Mouse (Mus musculus): ENCODE results near the gene Samd11. TPM values are rescaled to one million over a fixed set of nuclear protein-coding genes. Genes with fewer than 3 reads are reported as not detected.

Gene Samd11
- 0.95 and 2.0 TPM in 2 replicates for polyA plus RNA-seq (2016; fragmentation: Nextera tagmentation; extraction: Ambion mirVana)

- 2% methylated on average over 26 of the region's 26 CpGs for WGBS
- Histone ChIP-seq H3K9ac (0 out of 2 replicates have a peak within 1 kb of the TSS, but pooled peaks have one; percentile 13), H3K4me1 (peaks cover 20% of the 10 kb centered on the region), H3K27me3 (peaks cover 45% of the 10 kb centered on the region), H3K36me3 (replicated peaks) (no peaks in the 10 kb centered on the region), H3K4me2 (peak within 1 kb of the TSS; percentile 42), H3K27ac (no peak within 1 kb of the TSS), H3K4me3 (replicated peaks) (peak within 1 kb of the TSS; percentile 21), H3K9me3 (no peaks in the 10 kb centered on the region)
- peak; percentile 42; the same call in 1 of the 2 replicates for ATAC-seq (ENCODE audit: low FRiP score)
Observed at GRCm38 (mm10) chr4:156255078-156255839, at the start of gene Samd11. Samd11 (minus strand) TSS chr4:156255657.

- Histone ChIP-seq H3K9ac (0 out of 2 replicates have a peak overlapping the region, but pooled peaks have one; percentile 13), H3K9me3 (no peaks in the 10 kb centered on the region), H3K27me3 (peaks cover 45% of the 10 kb centered on the region), H3K4me3 (replicated peaks) (peak overlapping the region; percentile 21), H3K27ac (no peak overlapping the region), H3K4me2 (peak overlapping the region; percentile 42), H3K4me1 (peaks cover 20% of the 10 kb centered on the region), H3K36me3 (replicated peaks) (peaks cover 2% of the 10 kb centered on the region)
- peak; percentile 78 for ATAC-seq (ENCODE audit: low FRiP score)
- 2% methylated on average over 30 of the region's 30 CpGs for WGBS
Observed at GRCm38 (mm10) chr4:156254361-156255077, 938 bp downstream of the Samd11 start.

DNA sequence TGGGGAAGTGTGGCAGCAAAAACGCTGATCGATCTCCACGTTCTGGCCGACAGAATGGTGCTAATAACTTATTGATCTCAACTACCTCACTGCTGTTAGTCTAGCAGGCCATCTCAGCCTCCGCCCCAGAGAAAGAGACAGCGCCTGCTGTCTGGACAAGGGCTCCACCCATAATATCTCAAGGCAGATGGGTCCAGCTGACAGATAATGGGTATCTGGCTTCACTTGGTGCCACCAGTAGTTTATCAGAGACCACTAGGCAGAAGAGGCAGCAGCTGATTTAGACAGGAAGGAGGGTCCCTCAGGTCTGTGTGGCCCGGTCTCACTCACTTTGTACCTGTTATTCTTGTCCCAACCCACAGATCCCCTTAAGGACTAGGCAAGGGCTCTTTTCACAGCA, 2.4 kb downstream of the Samd11 start:
- Histone ChIP-seq H3K9me3 (no peaks in the 10 kb centered on the region), H3K27me3 (peaks cover 45% of the 10 kb centered on the region), H3K36me3 (replicated peaks) (peaks cover 16% of the 10 kb centered on the region), H3K9ac (no peak overlapping the region), H3K4me1 (peaks cover 20% of the 10 kb centered on the region), H3K27ac (no peak overlapping the region), H3K4me3 (replicated peaks) (no peak overlapping the region), H3K4me2 (no peak overlapping the region)
- ATAC-seq (ENCODE audit: low FRiP score) = 0 out of 2 replicates have a peak, but pooled peaks have one; percentile 19
- WGBS = 45% methylated on average over 7 of the region's 7 CpGs

DNA sequence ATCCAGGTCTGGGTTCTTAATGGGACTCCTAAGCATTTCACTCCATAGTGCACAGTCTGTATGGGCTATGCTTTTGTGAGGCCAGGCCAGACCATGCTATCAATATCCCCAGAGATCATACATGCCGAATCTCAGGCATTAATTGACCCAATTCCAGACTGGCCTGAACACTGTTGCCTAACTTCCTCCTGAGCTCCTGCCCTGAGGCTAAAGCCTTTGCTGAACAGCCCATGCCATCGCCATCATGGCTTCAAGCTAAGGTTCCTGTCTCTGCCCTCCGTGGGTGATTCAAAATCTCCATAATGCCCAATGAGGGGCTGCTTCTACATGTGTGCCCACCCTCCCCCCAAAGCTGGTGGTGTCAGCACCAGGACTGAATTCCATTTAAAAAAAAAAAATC, 2.8 kb downstream of the Samd11 start:
- Histone ChIP-seq H3K4me2 (no peak overlapping the region), H3K36me3 (replicated peaks) (peaks cover 20% of the 10 kb centered on the region), H3K4me3 (replicated peaks) (no peak overlapping the region), H3K27me3 (peaks cover 45% of the 10 kb centered on the region), H3K27ac (no peak overlapping the region), H3K9ac (no peak overlapping the region), H3K4me1 (peaks cover 20% of the 10 kb centered on the region), H3K9me3 (no peaks in the 10 kb centered on the region)
- WGBS = 38% methylated on average over 3 of the region's 3 CpGs
- ATAC-seq (ENCODE audit: low FRiP score) = no peak

- peaks cover 25% of the 10 kb centered on the region for H3K36me3 ChIP-seq (replicated peaks)
- no peak overlapping the region for H3K4me3 ChIP-seq (replicated peaks)
- no peaks in the 10 kb centered on the region for H3K9me3 ChIP-seq
- peaks cover 20% of the 10 kb centered on the region for H3K4me1 ChIP-seq
- no peak overlapping the region for H3K27ac ChIP-seq
- H3K4me2 ChIP-seq = no peak overlapping the region
- H3K27me3 ChIP-seq = peaks cover 45% of the 10 kb centered on the region
- 0 out of 2 replicates have a peak overlapping the region, but pooled peaks have one; percentile 25 for H3K9ac ChIP-seq
- WGBS = 33% methylated on average over 7 of the region's 7 CpGs
- ATAC-seq (ENCODE audit: low FRiP score) = no peak
Observed at GRCm38 (mm10) chr4:156252140-156252539, 3.3 kb downstream of the Samd11 start.

DNA sequence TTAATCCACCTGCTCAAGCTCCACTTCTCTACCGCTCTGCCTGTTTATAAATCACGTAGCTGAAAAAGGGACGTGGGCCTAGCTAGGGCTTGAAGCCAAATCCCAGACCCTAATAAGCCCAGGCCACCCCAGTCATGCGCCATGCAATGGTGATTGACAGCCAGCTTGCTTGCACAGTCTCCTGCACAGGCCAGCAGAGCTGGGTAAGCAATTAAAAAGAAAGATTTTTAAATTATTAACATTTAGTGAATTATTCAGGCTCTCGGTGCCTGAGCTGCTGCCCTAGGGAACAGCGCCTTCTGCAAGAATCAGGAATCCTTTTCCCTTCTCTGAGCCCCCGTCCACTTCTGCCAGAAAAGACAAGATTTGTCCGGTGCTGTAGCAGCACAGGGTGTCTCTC, 4.4 kb downstream of the Samd11 start:
- H3K9me3 ChIP-seq = no peaks in the 10 kb centered on the region
- WGBS = 76% methylated on average over 8 of the region's 8 CpGs
- ATAC-seq (ENCODE audit: low FRiP score) = no peak
- H3K4me1 ChIP-seq = peaks cover 20% of the 10 kb centered on the region
- H3K27ac ChIP-seq = no peak overlapping the region
- no peak overlapping the region for H3K9ac ChIP-seq
- peaks cover 34% of the 10 kb centered on the region for H3K36me3 ChIP-seq (replicated peaks)
- no peak overlapping the region for H3K4me2 ChIP-seq
- no peak overlapping the region for H3K4me3 ChIP-seq (replicated peaks)
- peaks cover 45% of the 10 kb centered on the region for H3K27me3 ChIP-seq

- Histone ChIP-seq H3K4me2 (no peak overlapping the region), H3K4me3 (replicated peaks) (no peak overlapping the region), H3K36me3 (replicated peaks) (peaks cover 49% of the 10 kb centered on the region), H3K4me1 (peaks cover 10% of the 10 kb centered on the region), H3K27ac (no peak overlapping the region), H3K9ac (no peak overlapping the region), H3K27me3 (peaks cover 32% of the 10 kb centered on the region), H3K9me3 (no peaks in the 10 kb centered on the region)
- no peak for ATAC-seq (ENCODE audit: low FRiP score)
- 76% methylated on average over 11 of the region's 11 CpGs for WGBS
Observed at GRCm38 (mm10) chr4:156249567-156249966, 5.9 kb downstream of the Samd11 start.

GRCm38 (mm10) chr4:156236651-156237447, 18.6 kb downstream of the Samd11 start:
- Histone ChIP-seq H3K4me2 (peak overlapping the region; percentile 77), H3K9me3 (no peaks in the 10 kb centered on the region), H3K27me3 (no peaks in the 10 kb centered on the region), H3K9ac (peak overlapping the region; percentile 76), H3K4me1 (peaks cover 18% of the 10 kb centered on the region), H3K36me3 (replicated peaks) (peaks cover 60% of the 10 kb centered on the region), H3K27ac (0 out of 2 replicates have a peak overlapping the region, but pooled peaks have one; percentile 46), H3K4me3 (replicated peaks) (peak overlapping the region; percentile 93)
- 21% methylated on average over 58 of the region's 60 CpGs for WGBS
- no peak for ATAC-seq (ENCODE audit: low FRiP score)

DNA sequence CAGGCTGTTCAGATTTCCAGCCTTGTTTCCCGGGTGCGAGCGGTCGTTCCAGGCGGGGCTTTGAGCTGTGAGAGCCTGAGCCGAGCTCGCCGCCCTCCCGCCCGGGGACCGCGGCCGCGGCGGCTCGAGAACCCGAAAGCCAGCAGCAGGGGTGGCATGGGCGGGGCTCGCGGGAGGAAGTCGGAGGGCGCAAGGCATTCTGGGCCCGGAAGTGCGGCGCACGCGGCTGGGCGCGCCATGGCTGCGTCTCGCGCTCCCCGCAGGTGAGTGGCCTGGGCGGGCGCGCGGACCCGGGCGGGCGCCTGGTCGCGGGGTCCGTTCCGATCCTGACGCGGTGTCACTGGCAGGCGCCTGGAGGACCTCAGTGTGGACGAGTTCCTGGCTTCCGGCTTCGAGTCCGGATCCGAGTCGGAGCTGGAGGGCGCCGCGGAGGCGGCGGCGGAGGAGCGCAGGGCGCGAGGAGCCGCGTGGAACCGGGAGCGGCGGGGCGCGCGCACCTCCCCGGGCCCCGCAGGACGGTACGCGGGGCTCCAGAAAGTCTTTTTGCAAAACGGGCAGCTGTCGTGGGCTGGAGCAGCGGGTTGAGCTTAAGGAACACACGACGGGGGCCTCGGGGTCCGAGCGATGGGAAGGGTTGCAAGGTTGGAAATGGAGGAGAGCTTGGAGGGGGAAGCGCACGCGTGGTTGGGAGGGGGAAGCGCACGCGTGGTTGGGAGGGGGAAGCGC, 19.5 kb downstream of the Samd11 start, which contains the start of gene Noc2l:
Noc2l (plus strand) TSS at position 203 of the 726 bp plus-strand sequence.
- peak within 1 kb of the TSS; percentile 76 for H3K9ac ChIP-seq
- no peaks in the 10 kb centered on the region for H3K27me3 ChIP-seq
- ATAC-seq (ENCODE audit: low FRiP score) = peak; percentile 92
- peak within 1 kb of the TSS; percentile 77 for H3K4me2 ChIP-seq
- peaks cover 18% of the 10 kb centered on the region for H3K4me1 ChIP-seq
- H3K4me3 ChIP-seq (replicated peaks) = peak within 1 kb of the TSS; percentile 93
- H3K9me3 ChIP-seq = no peaks in the 10 kb centered on the region
- peaks cover 60% of the 10 kb centered on the region for H3K36me3 ChIP-seq (replicated peaks)
- peak within 1 kb of the TSS; percentile 92 for H3K27ac ChIP-seq
- WGBS = under 1% methylated on average over 87 of the region's 90 CpGs

- Histone ChIP-seq H3K27ac (peak overlapping the region; percentile 92), H3K9ac (peak overlapping the region; percentile 76; the same call in 1 of the 2 replicates), H3K4me1 (peaks cover 18% of the 10 kb centered on the region), H3K27me3 (no peaks in the 10 kb centered on the region), H3K4me3 (replicated peaks) (peak overlapping the region; percentile 93), H3K4me2 (peak overlapping the region; percentile 77), H3K9me3 (no peaks in the 10 kb centered on the region), H3K36me3 (replicated peaks) (peaks cover 60% of the 10 kb centered on the region)
- peak; percentile 50 for ATAC-seq (ENCODE audit: low FRiP score)
- 2% methylated on average over 15 of the region's 15 CpGs for WGBS
Observed at GRCm38 (mm10) chr4:156235360-156235770, 20.1 kb downstream of the Samd11 start.

DNA sequence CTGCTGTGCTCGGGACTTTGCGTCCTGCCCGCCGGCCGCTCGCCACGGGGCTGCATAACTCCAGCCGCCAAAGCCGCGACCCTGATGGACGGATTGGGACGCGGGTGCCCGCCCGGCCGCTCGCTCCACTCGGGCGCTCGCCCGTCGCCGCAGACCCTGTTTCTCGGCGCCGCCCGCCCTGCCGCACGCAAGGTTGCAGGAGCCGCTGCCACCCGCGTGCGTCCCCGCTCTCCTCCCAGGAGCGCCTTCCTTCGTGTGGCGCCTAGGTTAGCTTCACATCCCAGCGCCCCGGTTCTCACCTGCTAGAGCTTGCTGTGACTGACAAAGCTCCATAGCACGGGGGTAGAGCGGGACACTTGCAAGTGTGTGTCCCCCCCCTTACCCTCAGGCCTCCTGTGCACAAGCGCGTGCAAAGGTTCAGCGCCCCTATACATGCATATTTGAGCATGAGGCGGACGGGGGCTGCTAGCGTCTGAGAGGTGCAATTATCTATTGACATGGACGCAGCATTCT, 20.7 kb downstream of the Samd11 start, which contains the start of gene Plekhn1:
Plekhn1 (minus strand) TSS at position 157 of the 513 bp plus-strand sequence.
- H3K36me3 ChIP-seq (replicated peaks) = peaks cover 60% of the 10 kb centered on the region
- peak within 1 kb of the TSS; percentile 93 for H3K4me3 ChIP-seq (replicated peaks)
- H3K4me2 ChIP-seq = peak within 1 kb of the TSS; percentile 77
- H3K27me3 ChIP-seq = no peaks in the 10 kb centered on the region
- peak within 1 kb of the TSS; percentile 76 for H3K9ac ChIP-seq
- peaks cover 18% of the 10 kb centered on the region for H3K4me1 ChIP-seq
- H3K27ac ChIP-seq = peak within 1 kb of the TSS; percentile 92
- no peaks in the 10 kb centered on the region for H3K9me3 ChIP-seq
- WGBS = 1% methylated on average over 45 of the region's 48 CpGs
- ATAC-seq (ENCODE audit: low FRiP score) = peak; percentile 63
